Mouse (Mus musculus): ENCODE data around the gene Poldip3. TPM values are rescaled to one million over a fixed set of nuclear protein-coding genes. Genes with fewer than 3 reads are reported as not detected.
A peak's percentile ranks its signal among the peaks of the same experiment; 100 is the strongest.

Gene Poldip3
- polyA plus RNA-seq, 1 experiment from 2014 or later, result 126 TPM

DNA sequence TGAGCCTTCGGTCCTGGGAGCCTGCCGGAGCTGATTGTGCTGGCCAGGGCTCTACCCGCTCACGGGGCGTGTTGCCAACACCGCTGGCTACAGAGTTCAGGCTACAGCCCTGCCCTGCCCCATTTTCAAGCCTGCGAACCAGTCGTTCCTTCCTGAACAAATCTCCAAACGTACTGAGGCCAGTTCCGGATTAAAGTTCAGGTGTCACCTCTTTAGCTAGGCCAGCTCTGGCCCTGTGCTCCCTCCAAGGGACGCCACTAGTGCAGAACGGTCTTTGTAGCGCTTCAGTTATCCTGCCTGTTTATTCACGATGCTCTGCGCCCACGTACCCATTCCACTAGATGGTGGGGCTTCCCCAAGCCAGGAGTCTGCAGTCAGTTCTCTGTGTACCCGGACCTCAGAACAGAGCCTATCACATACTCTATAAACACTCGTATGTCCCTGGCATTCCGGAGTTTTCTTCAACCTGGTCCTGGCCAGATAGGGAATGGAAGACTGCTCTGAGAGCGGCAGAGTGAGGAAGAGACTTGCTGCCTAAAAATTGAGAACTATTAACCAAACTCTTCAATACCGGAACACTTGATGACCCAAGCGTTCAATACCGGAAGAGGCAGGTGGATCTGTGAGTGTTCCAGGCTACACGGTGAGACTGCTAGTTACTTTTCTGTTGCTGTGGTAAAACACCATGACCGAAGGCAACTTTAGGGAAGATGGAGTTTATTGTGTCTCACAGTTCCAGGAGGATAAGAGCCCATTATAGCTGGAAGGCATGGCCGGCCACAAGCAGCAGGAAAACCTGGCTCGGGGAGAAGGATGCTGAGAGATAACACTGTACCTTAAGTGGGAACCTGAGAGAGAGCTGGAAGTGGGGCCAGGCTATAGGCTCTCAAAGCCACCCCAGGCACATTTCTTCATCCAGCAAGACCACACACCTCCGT lies 23.6 kb upstream of the Poldip3 start, which contains the start of gene Cyb5r3:
Cyb5r3 (minus strand) TSS at position 101 of the 938 bp plus-strand sequence.
- peak; percentile 40 for DNase-seq (ENCODE audit: low spot score)
- Histone ChIP-seq H3K27ac (replicated peaks; ENCODE audit: low read depth, low read length) (peak within 1 kb of the TSS; percentile 87), H3K27me3 (replicated peaks; ENCODE audit: control insufficient read depth, insufficient read depth, low read length) (no peaks in the 10 kb centered on the region), H3K4me1 (ENCODE audit: control insufficient read depth, insufficient read depth, low read length) (peaks cover 19% of the 10 kb centered on the region), H3K4me3 (ENCODE audit: low read depth, low read length) (peak within 1 kb of the TSS; percentile 93), H3K36me3 (ENCODE audit: control insufficient read depth, insufficient read depth, low read length) (no peaks in the 10 kb centered on the region), H3K4me2 (ENCODE audit: low read depth, low read length) (peak within 1 kb of the TSS; percentile 90), H3K9me3 (ENCODE audit: control insufficient read depth, low read length) (no peaks in the 10 kb centered on the region), H3K9ac (ENCODE audit: low read depth, low read length) (peak within 1 kb of the TSS; percentile 90)
- ATAC-seq (ENCODE audit: low read depth), result peak; percentile 62
- 36% methylated on average over 28 of the region's 28 CpGs for WGBS

DNA sequence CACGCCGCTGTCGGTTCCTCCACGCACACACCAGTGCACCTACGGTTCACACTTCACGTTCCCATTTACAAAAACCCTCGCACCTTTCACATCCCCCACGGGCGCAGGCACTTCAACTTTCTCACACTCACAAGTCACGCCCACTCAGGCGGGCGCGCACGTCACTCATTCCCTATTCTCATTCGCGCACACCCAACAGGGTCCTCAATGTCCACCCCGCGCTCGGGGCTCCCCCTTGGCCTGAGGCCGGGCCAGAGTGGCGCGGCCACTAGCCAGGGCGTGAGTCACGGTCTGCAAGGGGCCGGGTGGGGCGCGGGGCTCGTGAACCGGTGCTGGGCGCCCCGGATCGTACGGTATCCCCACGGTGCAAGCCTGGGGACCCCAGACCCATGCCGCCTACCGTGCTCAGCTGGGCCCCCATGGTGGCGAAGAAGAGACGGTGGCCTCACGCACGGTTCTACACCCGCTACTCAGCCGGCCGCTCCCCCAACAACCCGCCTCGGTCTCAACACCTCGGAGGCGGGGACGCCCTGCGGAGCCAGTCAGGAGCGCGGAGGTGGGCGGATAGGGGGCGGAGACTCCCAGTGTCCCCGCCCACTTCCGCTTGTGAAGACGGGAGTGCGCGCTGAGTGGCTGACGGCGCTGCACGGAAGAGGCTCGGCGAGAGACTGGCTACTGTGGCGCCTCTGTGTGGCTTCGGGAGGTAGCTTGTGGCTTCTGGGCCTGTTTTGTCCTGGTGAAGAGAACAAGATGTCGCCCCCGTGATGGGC lies 22.7 kb upstream of the Poldip3 start:
- Histone ChIP-seq H3K27ac (replicated peaks; ENCODE audit: low read depth, low read length) (peak overlapping the region; percentile 87), H3K4me1 (ENCODE audit: control insufficient read depth, insufficient read depth, low read length) (peaks cover 25% of the 10 kb centered on the region), H3K4me3 (ENCODE audit: low read depth, low read length) (peak overlapping the region; percentile 93), H3K36me3 (ENCODE audit: control insufficient read depth, insufficient read depth, low read length) (no peaks in the 10 kb centered on the region), H3K9me3 (ENCODE audit: control insufficient read depth, low read length) (no peaks in the 10 kb centered on the region), H3K9ac (ENCODE audit: low read depth, low read length) (peak overlapping the region; percentile 90), H3K4me2 (ENCODE audit: low read depth, low read length) (peak overlapping the region; percentile 90), H3K27me3 (replicated peaks; ENCODE audit: control insufficient read depth, insufficient read depth, low read length) (no peaks in the 10 kb centered on the region)
- DNase-seq (ENCODE audit: low spot score) (peak; percentile 99), ATAC-seq (ENCODE audit: low read depth) (peak; percentile 97)
- WGBS, result 3% methylated on average over 41 of the region's 67 CpGs

- no peaks in the 10 kb centered on the region for H3K27me3 ChIP-seq (replicated peaks; ENCODE audit: control insufficient read depth, insufficient read depth, low read length)
- H3K4me2 ChIP-seq (ENCODE audit: low read depth, low read length), result peak overlapping the region; percentile 90
- H3K9me3 ChIP-seq (ENCODE audit: control insufficient read depth, low read length), result no peaks in the 10 kb centered on the region
- WGBS, result 52% methylated on average over 8 of the region's 8 CpGs
- peaks cover 25% of the 10 kb centered on the region for H3K4me1 ChIP-seq (ENCODE audit: control insufficient read depth, insufficient read depth, low read length)
- H3K9ac ChIP-seq (ENCODE audit: low read depth, low read length), result peak overlapping the region; percentile 90
- H3K4me3 ChIP-seq (ENCODE audit: low read depth, low read length), result peak overlapping the region; percentile 93
- no peak for DNase-seq (ENCODE audit: low spot score)
- H3K27ac ChIP-seq (replicated peaks; ENCODE audit: low read depth, low read length), result no peak overlapping the region
- no peaks in the 10 kb centered on the region for H3K36me3 ChIP-seq (ENCODE audit: control insufficient read depth, insufficient read depth, low read length)
- no peak for ATAC-seq (ENCODE audit: low read depth)
Observed at GRCm38 (mm10) chr15:83170956-83171659, 21.9 kb upstream of the Poldip3 start.

DNA sequence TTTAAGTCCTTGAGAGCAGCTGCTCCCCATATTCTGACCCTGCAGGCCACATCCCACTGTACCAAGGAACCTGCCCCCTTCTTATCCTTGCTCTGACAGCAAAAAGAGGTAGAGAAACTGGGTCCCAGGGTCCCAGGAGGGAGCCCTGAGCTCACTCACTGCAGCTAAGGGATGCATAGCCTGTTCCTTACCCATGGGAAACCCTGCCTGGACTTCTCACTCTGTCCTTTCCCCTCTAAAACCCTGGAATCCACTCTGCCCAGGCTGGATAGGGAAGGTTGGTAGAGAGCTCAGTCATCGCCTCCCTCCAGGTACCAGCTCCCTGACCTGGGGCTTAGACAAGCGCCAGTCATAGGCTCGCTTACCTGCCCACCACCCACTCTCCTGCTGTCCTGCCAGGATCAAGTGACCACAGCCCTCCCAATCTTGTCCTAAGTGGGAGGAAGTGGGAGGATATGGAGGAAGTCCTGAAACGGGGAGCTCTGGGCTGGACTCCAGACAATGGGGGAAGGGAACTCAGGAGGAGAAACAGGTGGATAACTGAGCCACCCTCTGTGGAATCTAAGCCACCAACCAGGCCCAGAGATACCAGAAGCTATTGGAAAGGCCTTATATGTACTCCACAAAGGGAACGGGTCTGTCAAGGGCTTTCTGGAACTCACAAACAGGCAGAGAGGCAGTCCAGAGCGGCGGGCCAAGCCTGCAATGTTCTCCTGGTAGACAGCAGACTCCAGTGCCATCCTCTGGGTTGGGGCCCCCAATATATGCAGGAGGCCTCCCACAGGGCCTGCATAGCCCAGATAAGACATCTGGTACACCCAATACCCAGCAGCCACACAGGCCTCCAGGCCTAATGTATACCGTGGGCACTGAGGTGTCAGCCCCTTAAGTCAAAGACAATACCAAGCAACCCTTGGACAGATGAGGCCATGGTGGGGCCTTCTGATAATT lies 20.9 kb upstream of the Poldip3 start:
- Histone ChIP-seq H3K4me1 (ENCODE audit: control insufficient read depth, insufficient read depth, low read length) (peaks cover 25% of the 10 kb centered on the region), H3K4me2 (ENCODE audit: low read depth, low read length) (no peak overlapping the region), H3K9ac (ENCODE audit: low read depth, low read length) (no peak overlapping the region), H3K27ac (replicated peaks; ENCODE audit: low read depth, low read length) (no peak overlapping the region), H3K4me3 (ENCODE audit: low read depth, low read length) (no peak overlapping the region), H3K9me3 (ENCODE audit: control insufficient read depth, low read length) (no peaks in the 10 kb centered on the region), H3K36me3 (ENCODE audit: control insufficient read depth, insufficient read depth, low read length) (0 out of 2 replicates have a peak, but pooled peaks cover 4% of the 10 kb centered on the region), H3K27me3 (replicated peaks; ENCODE audit: control insufficient read depth, insufficient read depth, low read length) (no peaks in the 10 kb centered on the region)
- no peak for ATAC-seq (ENCODE audit: low read depth)
- 80% methylated on average over 8 of the region's 8 CpGs for WGBS
- DNase-seq (ENCODE audit: low spot score), result no peak

DNA sequence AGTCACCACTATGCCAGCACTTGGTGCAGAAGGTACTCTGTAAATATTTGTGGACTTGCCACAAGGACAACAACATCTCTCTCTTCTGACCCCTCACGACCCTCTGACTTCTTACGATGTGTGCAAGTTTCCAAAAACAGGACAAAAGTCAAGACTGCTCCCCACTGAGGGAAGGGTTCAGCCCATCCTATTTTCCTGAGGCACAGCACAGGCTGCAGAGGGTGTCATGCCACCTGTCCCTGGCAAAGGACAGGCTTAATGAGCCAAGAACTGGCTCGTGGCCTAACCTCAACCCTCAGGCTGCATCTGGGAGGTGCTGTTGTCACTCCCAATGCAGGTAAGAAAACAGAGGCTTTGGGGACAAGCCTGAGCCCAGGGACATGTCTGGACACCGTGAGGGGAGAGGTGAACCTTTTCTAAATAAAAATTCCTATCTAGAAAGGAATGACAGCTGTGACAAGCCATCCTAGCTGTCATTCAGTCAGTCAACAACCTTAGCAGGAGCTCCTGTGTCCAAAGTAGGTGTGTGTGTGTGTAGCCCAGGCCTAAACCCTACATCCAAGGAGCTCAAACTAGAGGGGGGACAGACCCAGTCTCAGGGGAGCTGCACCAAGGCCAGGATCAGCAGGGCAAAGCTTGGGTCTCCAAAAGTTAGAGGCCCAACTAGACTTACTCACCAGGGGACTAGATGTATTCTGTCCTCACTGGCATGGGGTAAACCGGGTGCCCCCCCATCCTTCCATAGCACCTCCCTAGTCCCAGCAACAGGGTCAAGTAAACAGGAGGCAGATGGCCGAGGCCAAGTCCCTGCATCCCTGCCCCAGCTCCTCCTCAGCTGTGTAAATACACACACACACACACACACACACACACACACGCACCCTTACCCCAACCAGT lies 19.9 kb upstream of the Poldip3 start:
- Histone ChIP-seq H3K27ac (replicated peaks; ENCODE audit: low read depth, low read length) (no peak overlapping the region), H3K27me3 (replicated peaks; ENCODE audit: control insufficient read depth, insufficient read depth, low read length) (no peaks in the 10 kb centered on the region), H3K4me3 (ENCODE audit: low read depth, low read length) (no peak overlapping the region), H3K36me3 (ENCODE audit: control insufficient read depth, insufficient read depth, low read length) (0 out of 2 replicates have a peak, but pooled peaks cover 4% of the 10 kb centered on the region), H3K9me3 (ENCODE audit: control insufficient read depth, low read length) (no peaks in the 10 kb centered on the region), H3K4me1 (ENCODE audit: control insufficient read depth, insufficient read depth, low read length) (peaks cover 25% of the 10 kb centered on the region), H3K9ac (ENCODE audit: low read depth, low read length) (no peak overlapping the region), H3K4me2 (ENCODE audit: low read depth, low read length) (no peak overlapping the region)
- 67% methylated on average over 6 of the region's 7 CpGs for WGBS
- DNase-seq (ENCODE audit: low spot score) (no peak), ATAC-seq (ENCODE audit: low read depth) (no peak)

GRCm38 (mm10) chr15:83168311-83168710 lies 19.1 kb upstream of the Poldip3 start:
- H3K27ac ChIP-seq (replicated peaks; ENCODE audit: low read depth, low read length), result no peak overlapping the region
- no peaks in the 10 kb centered on the region for H3K27me3 ChIP-seq (replicated peaks; ENCODE audit: control insufficient read depth, insufficient read depth, low read length)
- no peak overlapping the region for H3K4me2 ChIP-seq (ENCODE audit: low read depth, low read length)
- DNase-seq (ENCODE audit: low spot score) (no peak), ATAC-seq (ENCODE audit: low read depth) (no peak)
- H3K9me3 ChIP-seq (ENCODE audit: control insufficient read depth, low read length), result no peaks in the 10 kb centered on the region
- WGBS, result 80% methylated on average over 3 of the region's 3 CpGs
- H3K4me1 ChIP-seq (ENCODE audit: control insufficient read depth, insufficient read depth, low read length), result peaks cover 25% of the 10 kb centered on the region
- H3K4me3 ChIP-seq (ENCODE audit: low read depth, low read length), result no peak overlapping the region
- 0 out of 2 replicates have a peak, but pooled peaks cover 4% of the 10 kb centered on the region for H3K36me3 ChIP-seq (ENCODE audit: control insufficient read depth, insufficient read depth, low read length)
- H3K9ac ChIP-seq (ENCODE audit: low read depth, low read length), result no peak overlapping the region

GRCm38 (mm10) chr15:83167550-83168065 lies 18.4 kb upstream of the Poldip3 start:
- H3K27ac ChIP-seq (replicated peaks; ENCODE audit: low read depth, low read length), result peak overlapping the region; percentile 77
- H3K9ac ChIP-seq (ENCODE audit: low read depth, low read length), result peak overlapping the region; percentile 31; the same call in 1 of the 2 replicates
- ATAC-seq (ENCODE audit: low read depth) (no peak), DNase-seq (ENCODE audit: low spot score) (no peak)
- no peaks in the 10 kb centered on the region for H3K9me3 ChIP-seq (ENCODE audit: control insufficient read depth, low read length)
- H3K27me3 ChIP-seq (replicated peaks; ENCODE audit: control insufficient read depth, insufficient read depth, low read length), result no peaks in the 10 kb centered on the region
- no peak overlapping the region for H3K4me3 ChIP-seq (ENCODE audit: low read depth, low read length)
- no peak overlapping the region for H3K4me2 ChIP-seq (ENCODE audit: low read depth, low read length)
- 0 out of 2 replicates have a peak, but pooled peaks cover 9% of the 10 kb centered on the region for H3K36me3 ChIP-seq (ENCODE audit: control insufficient read depth, insufficient read depth, low read length)
- peaks cover 19% of the 10 kb centered on the region for H3K4me1 ChIP-seq (ENCODE audit: control insufficient read depth, insufficient read depth, low read length)
- WGBS, result 91% methylated on average over 8 of the region's 8 CpGs
